Mouse (Mus musculus) forebrain, postnatal 0 days (tissue): ENCODE data around the gene 4933402E13Rik. TPM values are rescaled to one million over a fixed set of nuclear protein-coding genes. Genes with fewer than 3 reads are reported as not detected.

Experiments used
- ATAC-seq: fragments of 200-750 bp; cut with Nextera tagmentation; 2 replicates; pipeline ENCODE4 v1.8.0; 2017; ENCODE audit warnings: mild to moderate bottlenecking, moderate library complexity
- DNase-seq: peaks from one replicate; pipeline ENCODE4 v3.0.0-alpha.2; 2015
- H3K27ac ChIP-seq: fragments of 300-500 bp; sonication (generic); 2 replicates; pipeline ENCODE4 v1.5.1; 2014; ENCODE audit warnings: low read depth, mild to moderate bottlenecking, antibody characterized with exemption, low read length, moderate library complexity, mixed read lengths
- H3K27me3 ChIP-seq: fragments of 300-500 bp; sonication (generic); 2 replicates; pipeline ENCODE4 v1.6.1; 2014; ENCODE audit warnings: mild to moderate bottlenecking, low read length, mixed read lengths; ENCODE audit not compliant: insufficient read depth
- H3K36me3 ChIP-seq: fragments of 300-500 bp; sonication (generic); 2 replicates; pipeline ENCODE4 v1.6.1; 2014; ENCODE audit warnings: mild to moderate bottlenecking, moderate library complexity; ENCODE audit not compliant: insufficient read depth
- H3K4me1 ChIP-seq: fragments of 300-500 bp; sonication (generic); 2 replicates; pipeline ENCODE4 v1.6.1; 2014; ENCODE audit warnings: antibody characterized with exemption; ENCODE audit not compliant: insufficient read depth
- H3K4me2 ChIP-seq: fragments of 300-500 bp; sonication (generic); 2 replicates; pipeline ENCODE4 v1.6.1; 2014; ENCODE audit warnings: low read depth, mild to moderate bottlenecking, moderate library complexity
- H3K4me3 ChIP-seq: fragments of 300-500 bp; sonication (generic); 2 replicates; pipeline ENCODE4 v1.5.1; 2014; ENCODE audit warnings: low read depth, low read length, mixed read lengths
- H3K9ac ChIP-seq: fragments of 300-500 bp; sonication (generic); 2 replicates; pipeline ENCODE4 v1.6.1; 2014; ENCODE audit warnings: mild to moderate bottlenecking
- H3K9me3 ChIP-seq: fragments of 300-500 bp; sonication (generic); 2 replicates; pipeline ENCODE4 v1.6.1; 2016; ENCODE audit warnings: low read length
- CTCF ChIP-seq: sonication (generic); IDR thresholded peaks from 2 replicates; pipeline ENCODE4 v1.5.1; 2016; ENCODE audit warnings: antibody characterized with exemption, control low read depth, low read depth
- WGBS: fragments of 180-500 bp; shearing (Covaris S2); extraction: QIAGEN DNeasy Blood & Tissue Kit; methylation state at CpG from one replicate; pipeline ENCODE4 v1.1.7; 2014; 5-methylcytosine and 5-hydroxymethylcytosine counted together
- polyA plus RNA-seq: library from polyadenylated mRNA; unstranded; fragments of >200 nt; fragmentation: Nextera tagmentation; extraction: Ambion mirVana; gene quantifications from 2 replicates; pipeline ENCODE4 v1.2.1, GENCODE M21; 2015
- total RNA-seq: library from RNA; depleted of rRNA; stranded (reverse); fragments of >200 nt; gene quantifications from 2 replicates; pipeline ENCODE4 v1.2.3, GENCODE M21; 2014; rRNA removed

Gene 4933402E13Rik
- total RNA-seq (not detected in 2 replicates), polyA plus RNA-seq (not detected in 2 replicates)

DNA sequence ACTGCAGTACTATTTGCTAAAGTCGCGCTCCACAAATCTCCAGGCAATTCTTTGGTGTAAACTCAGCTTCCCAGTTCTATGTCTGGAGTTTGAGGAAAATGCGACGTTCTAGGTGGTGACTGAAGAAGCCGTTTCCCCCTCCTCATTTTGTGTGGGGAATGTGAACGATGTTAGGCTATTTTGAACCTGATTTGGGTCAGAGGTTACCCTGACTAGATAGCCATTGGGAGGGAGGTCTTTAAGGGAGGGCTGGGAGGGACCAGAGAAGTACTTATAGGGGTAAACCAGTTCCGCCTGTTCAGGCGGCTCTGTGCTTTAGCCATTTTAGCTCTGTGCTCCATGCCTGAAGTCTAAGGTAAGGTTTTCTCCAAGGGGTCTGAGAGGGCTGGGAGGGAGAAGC, at the start of gene 4933402E13Rik:
Gene 4933402E13Rik (plus strand): TSS at position 301 of the 400 bp plus-strand sequence.
- Histone ChIP-seq H3K27ac (no peak within 1 kb of the TSS), H3K4me1 (no peaks in the 10 kb centered on the region), H3K4me2 (no peak within 1 kb of the TSS), H3K9me3 (no peaks in the 10 kb centered on the region), H3K9ac (no peak within 1 kb of the TSS), H3K36me3 (no peaks in the 10 kb centered on the region), H3K4me3 (no peak within 1 kb of the TSS), H3K27me3 (no peaks in the 10 kb centered on the region)
- TF ChIP-seq CTCF, result no peak
- 88% methylated on average over 8 of the region's 8 CpGs for WGBS
- ATAC-seq, result no peak
- no peak for DNase-seq

Other genes with a start within 250 kb of the 4933402E13Rik start
- gene 4931400O07Rik, start 184.5 kb downstream of the 4933402E13Rik start, total RNA-seq, result not detected in 2 replicates
- gene 4931400O07Rik, start 184.5 kb downstream of the 4933402E13Rik start, polyA plus RNA-seq, result not detected in 2 replicates